Mouse (Mus musculus): ENCODE results near the gene Bbs7.

GRCm38 (mm10) chr3:36643354-36643753, 30.1 kb upstream of the Bbs7 start:
- TF ChIP-seq EP300 (optimal IDR thresholded peaks at IDR 0.05) (no peak), CTCF (IDR thresholded peaks at IDR 0.05; ENCODE audit: low read depth) (no peak)
